Mouse (Mus musculus) olfactory bulb, adult 2 months (tissue): ENCODE data around the gene Kcna7.

ENCODE experiments used
- CTCF ChIP-seq: fragments of 200-500 bp; IDR thresholded peaks from 2 replicates; pipeline ENCODE4 v1.5.1; 2012; ENCODE audit warnings: low read depth, mild to moderate bottlenecking, low read length, moderate library complexity; ENCODE audit not compliant: insufficient read depth
- POLR2A ChIP-seq: fragments of 200-500 bp; IDR thresholded peaks from 2 replicates; pipeline ENCODE4 v1.6.1; 2012; ENCODE audit warnings: mild to moderate bottlenecking, low read depth, low read length, moderate library complexity; ENCODE audit not compliant: insufficient read depth

DNA sequence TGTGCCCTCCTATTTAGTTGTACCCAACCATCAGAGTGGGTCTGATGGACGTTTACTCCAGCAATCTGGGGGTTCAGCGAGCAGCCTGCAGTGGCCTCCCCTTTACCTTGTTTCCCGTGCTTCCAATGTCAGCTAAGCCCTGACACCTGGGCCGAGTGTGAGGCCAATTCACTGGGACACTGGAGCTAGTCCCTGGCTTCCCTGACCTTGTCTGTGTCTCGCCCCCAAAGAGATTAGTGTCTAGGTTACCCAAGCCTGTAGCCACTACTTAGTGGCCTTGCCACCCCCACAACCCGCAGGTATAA, 15.1 kb downstream of the Kcna7 start, which contains the start of gene Lhb:
- TF ChIP-seq CTCF (no peak), POLR2A (no peak)
